Mouse (Mus musculus) heart, adult 2 months (tissue): ENCODE measurements at regions not wholly inside any gene's neighbourhood (a gene's known extent, or its start where the extent isn't known, plus 50 kb on each side); places are given as distances from the start of the nearest gene placed in this dataset.

ENCODE experiments used
- DNase-seq, 2 experiments: peaks; one replicate each; pipeline ENCODE4 v3.0.0; 2021
- H3K27ac ChIP-seq: fragments of 200-600 bp; 2 replicates; pipeline ENCODE4 v1.8.1; 2022
- H3K27me3 ChIP-seq: fragments of 200-500 bp; 2 replicates; pipeline ENCODE4 v1.6.1; 2012; ENCODE audit warnings: mild to moderate bottlenecking, low read length, inconsistent platforms, mixed read lengths; ENCODE audit not compliant: control insufficient read depth, insufficient read depth
- H3K36me3 ChIP-seq: fragments of 200-500 bp; 2 replicates; pipeline ENCODE4 v1.6.1; 2012; ENCODE audit warnings: low read length, inconsistent platforms; ENCODE audit not compliant: control insufficient read depth, insufficient read depth
- H3K4me1 ChIP-seq: fragments of 200-500 bp; 2 replicates; pipeline ENCODE4 v1.6.1; 2011; ENCODE audit warnings: low read length; ENCODE audit not compliant: control insufficient read depth, insufficient read depth
- H3K4me3 ChIP-seq: fragments of 200-600 bp; 2 replicates; pipeline ENCODE4 v1.8.1; 2022
- H3K79me2 ChIP-seq: fragments of 200-500 bp; replicated peaks from 2 replicates; pipeline ENCODE4 v1.6.1; 2012; ENCODE audit warnings: mild to moderate bottlenecking, inconsistent platforms, low read length, moderate library complexity, mixed read lengths; ENCODE audit not compliant: control insufficient read depth, insufficient read depth
- H3K9ac ChIP-seq: fragments of 200-500 bp; 2 replicates; pipeline ENCODE4 v1.6.1; 2012; ENCODE audit warnings: low read depth, mild to moderate bottlenecking, control low read depth, inconsistent platforms, low read length, mixed read lengths
- CTCF ChIP-seq: fragments of 200-600 bp; IDR thresholded peaks from 2 replicates; pipeline ENCODE4 v1.8.1; 2022; ENCODE audit warnings: antibody characterized with exemption, mild to moderate bottlenecking, moderate library complexity
- EP300 ChIP-seq: fragments of 200-500 bp; IDR thresholded peaks from 2 replicates; pipeline ENCODE4 v1.6.1; 2011; ENCODE audit warnings: low read depth, low read length, control low read depth; ENCODE audit not compliant: insufficient read depth
- POLR2A ChIP-seq: fragments of 200-500 bp; IDR thresholded peaks from 2 replicates; pipeline ENCODE4 v1.6.1; 2011; ENCODE audit warnings: mild to moderate bottlenecking, low read depth, low read length, control low read depth; ENCODE audit not compliant: insufficient read depth
- WGBS: fragments of 180-500 bp; shearing (Covaris S2); methylation state at CpG from one replicate; pipeline ENCODE4 v1.1.7; 2018; 5-methylcytosine and 5-hydroxymethylcytosine counted together
- intact Hi-C: fragments of 180-260 bp; cut with DNase I; formaldehyde crosslinking; loops from one replicate; pipeline ENCODE4 v1.15.1; 2025

GRCm38 (mm10) chr1:39089875-39090274, 103.7 kb upstream of the Npas2 start:
- intact Hi-C loops, result no loop called here
- TF ChIP-seq CTCF (no peak), POLR2A (no peak), EP300 (no peak)
- H3K4me3 ChIP-seq, result no peak overlapping the region
- H3K27ac ChIP-seq, result no peak overlapping the region
- WGBS, result 47% methylated on average over 9 of the region's 9 CpGs
- no peaks in the 10 kb centered on the region for H3K79me2 ChIP-seq
- peaks cover 7% of the 10 kb centered on the region for H3K4me1 ChIP-seq
- H3K9ac ChIP-seq, result no peak overlapping the region
- DNase-seq, result no peak
- no peaks in the 10 kb centered on the region for H3K36me3 ChIP-seq
- no peaks in the 10 kb centered on the region for H3K27me3 ChIP-seq

GRCm38 (mm10) chr1:39091121-39091520, 102.4 kb upstream of the Npas2 start:
- 93% methylated on average over 8 of the region's 8 CpGs for WGBS
- TF ChIP-seq EP300, result no peak
- H3K27ac ChIP-seq, result no peak overlapping the region
- H3K9ac ChIP-seq, result no peak overlapping the region
- peaks cover 5% of the 10 kb centered on the region for H3K4me1 ChIP-seq
- no peak overlapping the region for H3K4me3 ChIP-seq
- intact Hi-C loops, result no loop called here
- H3K27me3 ChIP-seq, result no peaks in the 10 kb centered on the region
- H3K79me2 ChIP-seq, result no peaks in the 10 kb centered on the region
- DNase-seq, result no peak
- no peaks in the 10 kb centered on the region for H3K36me3 ChIP-seq

GRCm38 (mm10) chr1:39091638-39092037, 101.9 kb upstream of the Npas2 start:
- peaks cover 3% of the 10 kb centered on the region for H3K4me1 ChIP-seq
- no peak for TF ChIP-seq CTCF
- TF ChIP-seq POLR2A, result no peak
- TF ChIP-seq EP300, result no peak
- no peak overlapping the region for H3K9ac ChIP-seq
- H3K79me2 ChIP-seq, result no peaks in the 10 kb centered on the region
- no peaks in the 10 kb centered on the region for H3K27me3 ChIP-seq
- no peak overlapping the region for H3K4me3 ChIP-seq
- H3K36me3 ChIP-seq, result no peaks in the 10 kb centered on the region
- 81% methylated on average over 3 of the region's 3 CpGs for WGBS
- DNase-seq, result no peak
- intact Hi-C loops, result no loop called here
- H3K27ac ChIP-seq, result no peak overlapping the region

- no peak for DNase-seq
- H3K4me3 ChIP-seq, result no peak overlapping the region
- no peaks in the 10 kb centered on the region for H3K36me3 ChIP-seq
- H3K9ac ChIP-seq, result no peak overlapping the region
- WGBS, result 82% methylated on average over 4 of the region's 4 CpGs
- H3K4me1 ChIP-seq, result peaks cover 2% of the 10 kb centered on the region
- H3K27ac ChIP-seq, result no peak overlapping the region
- no peak for TF ChIP-seq CTCF
- TF ChIP-seq EP300, result no peak
- TF ChIP-seq POLR2A, result no peak
- H3K27me3 ChIP-seq, result no peaks in the 10 kb centered on the region
- no peaks in the 10 kb centered on the region for H3K79me2 ChIP-seq
- intact Hi-C loops, result no loop called here
Measured at GRCm38 (mm10) chr1:39093291-39093690, 100.2 kb upstream of the Npas2 start.

GRCm38 (mm10) chr1:39094001-39094400, 99.5 kb upstream of the Npas2 start:
- H3K4me1 ChIP-seq, result peaks cover 4% of the 10 kb centered on the region
- no peak overlapping the region for H3K27ac ChIP-seq
- H3K4me3 ChIP-seq, result no peak overlapping the region
- no peaks in the 10 kb centered on the region for H3K36me3 ChIP-seq
- H3K27me3 ChIP-seq, result no peaks in the 10 kb centered on the region
- intact Hi-C loops, result no loop called here
- TF ChIP-seq POLR2A (no peak), CTCF (no peak), EP300 (no peak)
- DNase-seq, result no peak
- 87% methylated on average over 8 of the region's 8 CpGs for WGBS
- no peak overlapping the region for H3K9ac ChIP-seq
- no peaks in the 10 kb centered on the region for H3K79me2 ChIP-seq

- Histone ChIP-seq H3K27me3 (no peaks in the 10 kb centered on the region), H3K36me3 (no peaks in the 10 kb centered on the region), H3K4me1 (peaks cover 2% of the 10 kb centered on the region; the same call in 1 of the 2 replicates), H3K27ac (no peak overlapping the region), H3K79me2 (no peaks in the 10 kb centered on the region), H3K9ac (no peak overlapping the region), H3K4me3 (no peak overlapping the region)
- DNase-seq, result no peak
- intact Hi-C loops, result no loop called here
- TF ChIP-seq POLR2A (no peak), EP300 (no peak), CTCF (no peak)
- WGBS, result 95% methylated on average over 8 of the region's 8 CpGs
Measured at GRCm38 (mm10) chr1:39095901-39096300, 97.6 kb upstream of the Npas2 start.
